24 mouse cellular contexts compared by ENCODE assay signal in genomic region chr4:35113516-35114248, GRCm38 (mm10). TPM values are rescaled to one million over a fixed set of nuclear protein-coding genes. Genes with fewer than 3 reads are reported as not detected.
DNase-seq lines count a peak whose midpoint lies in the region; ATAC-seq and TF ChIP-seq lines count a peak whose summit lies in the region.
"Had no signal": no experiment of that assay in that cellular context is flagged by ENCODE, and none has a peak within 500 bp of the region (broad histone marks: within the 10 kb centered on the region; RNA-seq: fewer than 3 reads in every experiment).

No protein-coding gene starts in this region.

- H3K9me3 ChIP-seq in midbrain, embryonic 10.5 days (replicated peaks), result no peaks in the 10 kb centered on the region; the same call in 1 of the 2 replicates
- no peaks in the 10 kb centered on the region; the same call in 1 of the 2 replicates for H3K9me3 ChIP-seq in midbrain, embryonic 14.5 days (ENCODE audit: control insufficient read depth, low read length)
- no peaks in the 10 kb centered on the region for H3K9me3 ChIP-seq in intestine, postnatal 0 days (ENCODE audit: control insufficient read depth)
- no peaks in the 10 kb centered on the region for H3K9me3 ChIP-seq in midbrain, embryonic 13.5 days
- H3K9me3 ChIP-seq: forebrain, embryonic 13.5 days; hindbrain, embryonic 12.5 days; limb, embryonic 12.5 days had no signal

- H3K36me3 ChIP-seq in kidney, adult 2 months (ENCODE audit: control insufficient read depth, insufficient read depth, low read length), result no peaks in the 10 kb centered on the region
- peaks cover 21% of the 10 kb centered on the region; the same call in 1 of the 2 replicates for H3K36me3 ChIP-seq in midbrain, embryonic 10.5 days
- no peaks in the 10 kb centered on the region for H3K36me3 ChIP-seq in midbrain, embryonic 14.5 days (ENCODE audit: control insufficient read depth, insufficient read depth, low read length)
- H3K36me3 ChIP-seq in intestine, postnatal 0 days (ENCODE audit: control insufficient read depth, insufficient read depth), result no peaks in the 10 kb centered on the region
- no peaks in the 10 kb centered on the region for H3K36me3 ChIP-seq in midbrain, embryonic 13.5 days
- H3K36me3 ChIP-seq: hindbrain, embryonic 12.5 days; limb, embryonic 12.5 days had no signal

- H3K4me1 ChIP-seq in kidney, adult 2 months (ENCODE audit: control insufficient read depth, insufficient read depth, low read length), result peaks cover 12% of the 10 kb centered on the region
- peaks cover 50% of the 10 kb centered on the region for H3K4me1 ChIP-seq in midbrain, embryonic 10.5 days
- H3K4me1 ChIP-seq in midbrain, embryonic 14.5 days (ENCODE audit: control insufficient read depth, insufficient read depth, low read length), result 0 out of 2 replicates have a peak, but pooled peaks cover 5% of the 10 kb centered on the region
- H3K4me1 ChIP-seq in intestine, postnatal 0 days (replicated peaks; ENCODE audit: control insufficient read depth, insufficient read depth, low read length), result no peaks in the 10 kb centered on the region; the same call in 1 of the 2 replicates
- peaks cover 5% of the 10 kb centered on the region; the same call in 1 of the 2 replicates for H3K4me1 ChIP-seq in midbrain, embryonic 13.5 days (replicated peaks)
- H3K4me1 ChIP-seq: hindbrain, embryonic 12.5 days had no signal

- no peak for TF ChIP-seq CTCF in kidney, adult 2 months (conservative IDR thresholded peaks at IDR 0.05; ENCODE audit: insufficient read depth, insufficient read length, low read depth, low read length)
- TF ChIP-seq CTCF in intestine, postnatal 0 days (IDR thresholded peaks at IDR 0.05; ENCODE audit: low read depth), result no peak

- no peak overlapping the region for H3K4me3 ChIP-seq in kidney, adult 2 months (ENCODE audit: insufficient read depth, low read depth, low read length)
- no peak overlapping the region for H3K4me3 ChIP-seq in midbrain, embryonic 10.5 days
- H3K4me3 ChIP-seq in midbrain, embryonic 14.5 days (replicated peaks; ENCODE audit: low read depth, low read length), result no peak overlapping the region
- H3K4me3 ChIP-seq in intestine, postnatal 0 days (ENCODE audit: low read depth, low read length), result no peak overlapping the region
- no peak overlapping the region for H3K4me3 ChIP-seq in midbrain, embryonic 13.5 days (replicated peaks)
- H3K4me3 ChIP-seq: erythroblast, embryonic 14.5 days; forebrain, embryonic 13.5 days; hindbrain, embryonic 12.5 days; limb, embryonic 12.5 days had no signal

- no peaks in the 10 kb centered on the region for H3K27me3 ChIP-seq in kidney, adult 2 months (replicated peaks; ENCODE audit: control insufficient read depth, insufficient read depth, low read length)
- no peaks in the 10 kb centered on the region for H3K27me3 ChIP-seq in midbrain, embryonic 10.5 days (ENCODE audit: low read depth, poor library complexity, severe bottlenecking)
- H3K27me3 ChIP-seq in midbrain, embryonic 14.5 days (ENCODE audit: control insufficient read depth, insufficient read depth, low read length), result no peaks in the 10 kb centered on the region
- H3K27me3 ChIP-seq in intestine, postnatal 0 days (replicated peaks; ENCODE audit: control insufficient read depth, insufficient read depth, low read length), result no peaks in the 10 kb centered on the region
- H3K27me3 ChIP-seq in midbrain, embryonic 13.5 days, result no peaks in the 10 kb centered on the region
- H3K27me3 ChIP-seq: forebrain, embryonic 13.5 days; hindbrain, embryonic 12.5 days; limb, embryonic 12.5 days; Patski had no signal

- peak; percentile 60 for DNase-seq in kidney, adult 2 months
- no peak for DNase-seq in kidney, postnatal 10 days
- no peak for DNase-seq in midbrain, embryonic 10.5 days (ENCODE audit: low spot score)
- no peak for DNase-seq in midbrain, embryonic 14.5 days
- peak; percentile 61 for DNase-seq in yolk sac, embryonic 10.5 days (ENCODE audit: low spot score)
- DNase-seq: cerebellum, adult 9-10 months; gastrocnemius, postnatal 10 days; heart, adult 18-20 months; lung, embryonic 14.5 days; lung, postnatal 36 days; right cerebral cortex, postnatal 4 days; thymus, adult 18-20 months; thymus, postnatal 4 days had no signal

- ATAC-seq in midbrain, embryonic 14.5 days (ENCODE audit: low FRiP score, low TSS enrichment), result no peak
- ATAC-seq in intestine, postnatal 0 days, result peak; percentile 66
- ATAC-seq in activated CD4-positive, CD25-positive, alpha-beta regulatory T cell, adult 4 months, result no peak
- no peak for ATAC-seq in midbrain, embryonic 13.5 days
- ATAC-seq: forebrain, embryonic 13.5 days had no signal

- no peak overlapping the region for H3K9ac ChIP-seq in midbrain, embryonic 14.5 days (replicated peaks; ENCODE audit: low read length)
- no peak overlapping the region for H3K9ac ChIP-seq in intestine, postnatal 0 days (ENCODE audit: low read depth, low read length)
- no peak overlapping the region for H3K9ac ChIP-seq in midbrain, embryonic 13.5 days (replicated peaks)
- H3K9ac ChIP-seq: forebrain, embryonic 13.5 days; hindbrain, embryonic 12.5 days; limb, embryonic 12.5 days; lung, embryonic 14.5 days had no signal

- no peak for TF ChIP-seq POLR2A in kidney, adult 2 months (IDR thresholded peaks at IDR 0.05; ENCODE audit: low read depth, low read length)

- H3K4me2 ChIP-seq in midbrain, embryonic 14.5 days (ENCODE audit: low read length), result no peak overlapping the region
- H3K4me2 ChIP-seq in intestine, postnatal 0 days (replicated peaks; ENCODE audit: low read depth), result peak overlapping the region; percentile 30
- H3K4me2 ChIP-seq in midbrain, embryonic 13.5 days (replicated peaks), result no peak overlapping the region
- H3K4me2 ChIP-seq: forebrain, embryonic 13.5 days; hindbrain, embryonic 12.5 days; limb, embryonic 12.5 days; lung, embryonic 14.5 days had no signal

- H3K27ac ChIP-seq in kidney, adult 2 months (ENCODE audit: insufficient read depth, low read depth, low read length), result peak overlapping the region; percentile 18
- peak overlapping the region; percentile 33; the same call in 1 of the 2 replicates for H3K27ac ChIP-seq in midbrain, embryonic 10.5 days (replicated peaks)
- no peak overlapping the region for H3K27ac ChIP-seq in midbrain, embryonic 14.5 days (replicated peaks; ENCODE audit: low read depth, low read length)
- no peak overlapping the region; the same call in 1 of the 2 replicates for H3K27ac ChIP-seq in intestine, postnatal 0 days (ENCODE audit: low read depth, low read length)
- no peak overlapping the region for H3K27ac ChIP-seq in midbrain, embryonic 13.5 days
- H3K27ac ChIP-seq: forebrain, embryonic 13.5 days; hindbrain, embryonic 12.5 days; limb, embryonic 12.5 days had no signal

- 49% methylated on average over 13 of the region's 13 CpGs for WGBS in kidney, adult 2 months
- 82% methylated on average over 13 of the region's 13 CpGs for WGBS in midbrain, embryonic 10.5 days
- 81% methylated on average over 13 of the region's 13 CpGs for WGBS in midbrain, embryonic 14.5 days
- 42% methylated on average over 13 of the region's 13 CpGs for WGBS in intestine, postnatal 0 days
- WGBS in midbrain, embryonic 13.5 days, result 83% methylated on average over 13 of the region's 13 CpGs

RNA-seq across cellular contexts. Expression of gene Ifnk, which starts 38.2 kb away (rescaled TPM):
- polyA plus RNA-seq in kidney, adult 2 months (2012; rRNA removed), result not detected in 2 replicates
- polyA plus RNA-seq in midbrain, embryonic 10.5 days (2016; fragmentation: Nextera tagmentation; extraction: Ambion mirVana), result 0.29 and 0.30 TPM in 2 replicates
- polyA plus RNA-seq in midbrain, embryonic 14.5 days (2014; fragmentation: Nextera tagmentation; extraction: Ambion mirVana), result not detected in 2 replicates
- 0.25 and 0.51 TPM in 2 replicates for polyA plus RNA-seq in intestine, postnatal 0 days (2015; fragmentation: Nextera tagmentation; extraction: Ambion mirVana)
- not detected for polyA plus RNA-seq in activated CD4-positive, CD25-positive, alpha-beta regulatory T cell, adult 4 months (2017; shearing (Covaris generic))
- polyA plus RNA-seq in midbrain, embryonic 13.5 days (2015; fragmentation: Nextera tagmentation; extraction: Ambion mirVana), result 0.26 TPM in 1 of 2 replicates, not detected in the other
- polyA plus RNA-seq: cortical plate, adult 2 months; erythroblast, embryonic 14.5 days; forebrain, embryonic 13.5 days; frontal cortex, adult 2 months; hindbrain, embryonic 12.5 days; large intestine, adult 2 months; Patski had no signal

RNA-seq across cellular contexts. Expression of gene Mob3b, which starts 43.6 kb away (rescaled TPM):
- 11.8 and 13.4 TPM in 2 replicates for polyA plus RNA-seq in kidney, adult 2 months (2012; rRNA removed)
- 19.8 and 21.5 TPM in 2 replicates for polyA plus RNA-seq in midbrain, embryonic 10.5 days (2016; fragmentation: Nextera tagmentation; extraction: Ambion mirVana)
- polyA plus RNA-seq in midbrain, embryonic 14.5 days (2014; fragmentation: Nextera tagmentation; extraction: Ambion mirVana), result 3.2 and 5.5 TPM in 2 replicates
- polyA plus RNA-seq in intestine, postnatal 0 days (2015; fragmentation: Nextera tagmentation; extraction: Ambion mirVana), result 21.0 and 21.2 TPM in 2 replicates
- polyA plus RNA-seq in activated CD4-positive, CD25-positive, alpha-beta regulatory T cell, adult 4 months (2017; shearing (Covaris generic)), result 1 to 10 TPM; 2.9 to 5.0 TPM
- polyA plus RNA-seq in midbrain, embryonic 13.5 days (2015; fragmentation: Nextera tagmentation; extraction: Ambion mirVana), result 10.2 and 14.9 TPM in 2 replicates
- polyA plus RNA-seq: erythroblast, embryonic 14.5 days had no signal

Comparison
In these comparisons a context has a peak if more than half of its experiments do, and no peak if none do; other contexts are left out.
1. DNase-seq: peak in kidney, adult 2 months (single experiment) and yolk sac, embryonic 10.5 days (single experiment); none in kidney, postnatal 10 days (single experiment), midbrain, embryonic 10.5 days (single experiment) and midbrain, embryonic 14.5 days (single experiment).
2. H3K27ac ChIP-seq: peak in kidney, adult 2 months (single experiment) and midbrain, embryonic 10.5 days (single experiment); none in midbrain, embryonic 14.5 days (single experiment), intestine, postnatal 0 days (single experiment) and midbrain, embryonic 13.5 days (single experiment).